Mouse (Mus musculus) G1E (cell line): ENCODE measurements around the gene B3gnt3.

ENCODE experiments used
- CTCF ChIP-seq: IDR thresholded peaks from 2 replicates; pipeline ENCODE4 v1.5.1; 2012; ENCODE audit warnings: low read depth, low read length, inconsistent platforms, mixed read lengths
- GATA1 ChIP-seq: IDR thresholded peaks from 2 replicates; pipeline ENCODE4 v1.6.1; 2012; ENCODE audit warnings: borderline replicate concordance, low read length, inconsistent platforms, mixed read lengths
- TAL1 ChIP-seq: conservative IDR thresholded peaks from 2 replicates; pipeline ENCODE4 v1.6.1; 2012; ENCODE audit warnings: low read depth, low read length, inconsistent platforms, mixed read lengths

DNA sequence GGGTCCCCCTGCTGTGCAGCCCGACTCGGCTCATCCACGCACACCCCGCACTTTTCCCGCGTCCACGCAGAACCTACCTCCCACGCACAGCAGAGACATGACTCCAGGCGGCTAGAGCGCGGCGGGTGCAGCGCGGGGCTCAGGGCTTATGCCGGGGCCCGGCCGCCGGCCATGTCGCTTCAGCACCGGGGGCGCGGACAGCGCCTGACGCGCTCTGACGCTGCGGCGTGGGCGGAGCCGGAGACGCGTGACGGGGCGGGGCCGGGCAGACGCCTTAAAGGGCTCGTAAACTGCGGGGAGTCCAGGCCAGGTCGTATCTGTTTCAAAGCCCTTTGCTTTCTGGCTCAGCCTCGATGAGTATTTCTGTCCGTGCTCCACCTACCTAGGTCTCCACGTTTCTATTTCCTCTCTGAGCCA is 30.0 kb downstream of the B3gnt3 start, which contains the start of gene Unc13a:
- no peak for TF ChIP-seq CTCF
- no peak for TF ChIP-seq TAL1
- no peak for TF ChIP-seq GATA1
